Mouse (Mus musculus) ovary, adult 18-20 months (tissue): ENCODE data around the gene Ocln.
A peak's percentile ranks its signal among the peaks of the same experiment; 100 is the strongest.

Experiments used
- DNase-seq: peaks from one replicate; pipeline ENCODE4 v3.0.0; 2022; ENCODE audit warnings: low spot score, mixed read lengths

Ocln gene

DNA sequence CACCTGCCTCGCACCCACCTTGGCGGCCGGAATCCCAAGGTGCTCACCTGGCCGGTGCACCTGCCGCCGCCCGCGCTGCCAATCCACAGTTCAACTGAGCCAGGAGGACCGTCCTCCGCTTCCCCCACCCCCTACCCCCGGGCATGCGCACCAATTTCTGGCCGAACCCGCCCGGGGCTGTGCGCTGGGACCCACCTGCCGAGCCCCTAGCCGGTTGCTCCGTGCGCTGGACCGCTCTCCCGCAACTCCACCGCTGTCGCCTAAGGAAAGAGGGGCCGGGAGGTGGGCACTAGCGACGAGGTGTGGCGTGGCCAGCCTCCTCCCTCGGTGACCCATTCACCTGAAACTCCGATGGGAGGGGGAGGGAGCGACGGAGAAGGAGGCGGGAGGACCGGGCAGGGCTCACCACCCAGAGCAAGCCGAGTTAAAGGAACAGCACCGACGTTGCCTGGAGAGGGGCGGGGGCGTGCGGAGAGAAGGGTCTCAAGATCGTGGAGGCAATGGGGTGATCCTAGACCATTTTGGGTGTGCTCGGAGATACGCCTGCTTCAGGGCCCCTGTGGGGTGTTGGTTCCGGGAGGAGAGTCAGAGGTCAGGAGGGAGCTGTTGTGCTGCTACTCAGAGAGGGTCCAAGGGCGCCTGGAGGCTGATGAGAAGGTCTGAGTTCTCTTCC, at the start of gene Ocln:
Gene Ocln, minus strand, starts transcription at position 350 of the 673 bp plus-strand sequence.
- DNase-seq: peak; percentile 18

GRCm38 (mm10) chr13:100601034-100601433, 48.5 kb upstream of the Ocln start:
- no peak for DNase-seq

DNA sequence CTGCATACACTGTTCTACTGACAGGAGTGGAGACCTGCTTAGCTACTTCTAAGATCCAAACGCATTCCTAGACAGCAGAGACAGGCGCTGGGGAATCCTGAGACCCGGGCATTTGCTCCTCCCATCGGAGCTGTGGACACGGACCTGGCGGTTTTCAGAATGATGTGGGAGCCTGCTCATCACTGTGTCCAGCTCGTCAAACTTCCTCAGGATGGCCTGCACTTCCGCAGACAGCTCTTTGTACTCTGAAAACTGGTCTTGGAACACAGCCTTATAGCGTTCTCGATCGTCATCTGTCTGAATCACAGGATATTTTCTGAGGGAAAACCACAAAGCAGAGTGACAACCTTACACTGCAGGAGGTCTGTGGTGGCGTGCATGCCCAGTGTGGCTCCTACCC, 47.8 kb upstream of the Ocln start:
- DNase-seq: no peak

- DNase-seq: no peak
Observed at GRCm38 (mm10) chr13:100597284-100597683, 44.8 kb upstream of the Ocln start.

GRCm38 (mm10) chr13:100595552-100595885, 43.0 kb upstream of the Ocln start:
- DNase-seq: no peak

GRCm38 (mm10) chr13:100594838-100595551, 42.5 kb upstream of the Ocln start:
- no peak for DNase-seq

DNA sequence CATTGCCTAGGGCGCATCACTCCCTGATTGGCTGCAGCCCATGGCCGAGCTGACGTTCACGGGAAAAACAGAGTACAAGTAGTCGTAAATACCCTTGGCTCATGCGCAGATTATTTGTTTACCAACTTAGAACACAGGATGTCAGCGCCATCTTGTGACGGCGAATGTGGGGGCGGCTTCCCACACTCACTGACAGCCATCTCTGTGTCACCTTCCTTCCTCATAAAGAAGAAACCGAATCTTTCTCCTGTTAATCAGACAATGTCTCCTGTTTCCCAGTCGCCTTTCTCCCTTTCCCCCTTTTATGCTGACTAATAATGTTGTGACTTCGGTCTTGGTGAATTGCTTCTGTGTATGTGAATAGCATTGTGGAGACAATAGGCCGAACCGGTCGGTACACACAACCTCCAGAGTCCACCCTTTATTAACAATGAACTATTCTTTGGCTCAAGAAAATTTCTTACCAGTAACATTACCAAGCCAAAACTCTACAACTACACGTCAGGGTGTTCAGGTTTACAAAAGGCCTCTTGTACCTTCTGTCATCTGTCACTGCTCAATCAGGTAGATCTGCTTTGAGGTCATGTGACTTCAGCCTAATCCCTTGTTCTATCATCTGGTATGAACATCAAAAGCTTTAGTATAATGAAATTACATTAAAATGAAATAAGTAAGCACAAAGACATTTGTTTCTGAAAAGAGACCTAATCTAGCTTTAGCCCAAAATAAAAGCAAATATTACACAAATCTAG, 41.7 kb upstream of the Ocln start:
- no peak for DNase-seq

GRCm38 (mm10) chr13:100588646-100589045, 36.1 kb upstream of the Ocln start:
- no peak for DNase-seq

- DNase-seq: no peak
Observed at GRCm38 (mm10) chr13:100582144-100582543, 29.6 kb upstream of the Ocln start.

- no peak for DNase-seq
Observed at GRCm38 (mm10) chr13:100581701-100582100, 29.2 kb upstream of the Ocln start.

GRCm38 (mm10) chr13:100579951-100580350, 27.4 kb upstream of the Ocln start:
- DNase-seq: no peak

GRCm38 (mm10) chr13:100579220-100579619, 26.7 kb upstream of the Ocln start:
- DNase-seq: no peak

- DNase-seq: no peak
Observed at GRCm38 (mm10) chr13:100575950-100576349, 23.4 kb upstream of the Ocln start.

DNA sequence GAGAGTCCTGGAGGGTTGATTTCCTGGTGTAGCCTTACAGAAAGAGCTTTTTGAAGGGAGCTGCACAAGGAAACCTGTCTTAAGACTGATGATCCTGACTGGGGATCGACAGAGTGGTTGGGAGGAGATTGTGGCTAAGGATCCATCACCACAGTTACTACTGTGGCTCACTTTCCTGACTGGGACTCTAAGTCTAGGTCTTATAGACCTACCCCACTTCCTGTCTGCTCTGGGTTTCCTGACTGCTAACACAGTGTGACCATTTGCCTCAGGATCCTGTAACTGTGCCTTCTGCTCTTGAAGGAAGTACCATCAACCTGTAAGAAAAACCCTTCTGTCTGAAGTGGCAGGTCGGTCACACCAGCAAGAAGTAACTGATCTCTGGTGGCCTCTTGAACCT, 18.2 kb upstream of the Ocln start:
- DNase-seq: no peak

- no peak for DNase-seq
Observed at GRCm38 (mm10) chr13:100568359-100568758, 15.8 kb upstream of the Ocln start.

DNA sequence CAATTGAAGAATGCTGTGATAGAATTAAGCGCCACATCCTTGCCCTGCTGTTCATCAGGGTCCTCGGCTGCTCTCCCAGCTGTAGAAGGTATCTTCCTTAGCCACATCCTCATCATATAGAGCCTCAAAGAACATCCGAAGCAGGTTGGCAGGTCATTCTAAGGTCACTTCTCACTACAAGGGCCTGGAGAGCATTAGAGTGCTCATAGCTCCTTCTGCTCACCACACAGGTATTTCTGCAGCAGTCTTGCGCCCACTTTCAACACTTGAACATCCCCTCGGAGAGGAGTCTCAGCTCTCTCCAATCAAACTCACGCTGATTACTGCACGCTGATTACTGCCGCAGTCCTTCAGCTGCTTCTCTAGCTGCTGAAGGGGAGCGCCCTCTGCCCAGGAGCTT, 6.9 kb upstream of the Ocln start:
- DNase-seq: no peak

GRCm38 (mm10) chr13:100557011-100557410, 4.5 kb upstream of the Ocln start:
- no peak for DNase-seq

- no peak for DNase-seq
Observed at GRCm38 (mm10) chr13:100553042-100553437, 522 bp upstream of the Ocln start.

- no peak for DNase-seq
Observed at GRCm38 (mm10) chr13:100552009-100552368, 529 bp downstream of the Ocln start.

DNA sequence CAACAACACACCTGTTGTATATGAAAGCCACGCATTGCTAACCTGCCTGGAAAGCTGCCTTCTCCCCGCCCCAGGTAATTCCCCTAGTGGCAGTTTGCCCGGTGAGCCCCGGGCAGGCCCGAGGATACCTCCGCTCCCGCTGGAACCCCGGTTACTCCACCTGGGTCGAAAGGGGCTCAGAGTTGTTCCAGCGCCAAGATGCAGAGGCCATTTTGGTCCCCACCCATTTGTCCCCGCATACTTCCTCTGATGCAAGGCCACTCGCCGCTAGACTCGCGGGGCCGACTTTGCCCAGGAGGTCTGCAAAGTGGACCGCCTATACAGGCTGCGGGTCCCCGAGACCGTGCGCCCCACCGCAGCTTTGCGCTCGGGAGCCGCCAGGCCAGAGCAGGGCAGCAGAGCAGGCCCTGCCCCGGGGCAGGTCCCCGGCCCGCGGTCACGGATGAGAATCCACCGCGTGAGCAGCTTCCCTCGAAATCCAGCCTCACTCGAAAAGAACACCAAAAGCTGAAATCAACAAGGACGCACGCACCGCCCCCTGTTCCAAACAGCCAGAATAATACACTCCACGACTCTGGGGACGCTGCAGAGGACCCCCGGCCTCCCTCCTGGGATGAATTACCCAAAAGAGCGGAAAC, 1.0 kb downstream of the Ocln start:
- no peak for DNase-seq

- DNase-seq: no peak
Observed at GRCm38 (mm10) chr13:100547269-100547668, 5.2 kb downstream of the Ocln start.

DNA sequence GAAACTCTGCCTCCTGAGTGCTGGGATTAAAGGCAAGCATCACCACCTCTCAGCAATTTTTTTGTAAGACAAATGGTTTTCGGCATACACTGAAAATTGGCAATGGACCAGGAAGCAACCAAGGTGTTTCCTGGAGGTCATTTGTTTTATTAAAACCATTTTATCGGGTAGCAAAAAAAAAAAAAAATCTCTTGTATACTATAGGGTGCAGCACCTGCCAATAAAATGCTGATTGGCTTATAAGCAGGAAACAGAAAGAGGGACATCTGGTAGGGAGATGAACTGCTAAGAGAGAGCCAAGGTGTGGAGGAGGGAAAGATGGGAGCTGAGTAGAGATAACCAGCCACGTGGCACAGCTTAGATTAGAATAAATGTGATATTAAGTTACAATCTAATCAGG, 7.0 kb downstream of the Ocln start:
- no peak for DNase-seq

- DNase-seq: no peak
Observed at GRCm38 (mm10) chr13:100544220-100544662, 8.3 kb downstream of the Ocln start.
